Mouse (Mus musculus) heart, postnatal 4 days (tissue): Measurements from ENCODE around the gene Fam120a. TPM values are rescaled to one million over a fixed set of nuclear protein-coding genes. Genes with fewer than 3 reads are reported as not detected.
A peak's percentile ranks its signal among the peaks of the same experiment; 100 is the strongest.

ENCODE experiments used
- DNase-seq: peaks from one replicate; pipeline ENCODE4 v3.0.0; 2021
- total RNA-seq, 2 experiments: library from RNA; stranded (reverse); gene quantifications; 2 replicates each; pipeline ENCODE4 v1.2.3; 2021

Gene Fam120a
- total RNA-seq = 100 to 1,000 TPM; 112 to 118 TPM

GRCm38 (mm10) chr13:48967956-48968749 lies at the start of gene Fam120a:
Gene Fam120a, minus strand, starts transcription at chr13:48968017.
- DNase-seq = peak; percentile 86

- no peak for DNase-seq
Observed at GRCm38 (mm10) chr13:49017375-49017774, 49.6 kb upstream of the Fam120a start.

- DNase-seq = peak; percentile 78
Observed at GRCm38 (mm10) chr13:49016311-49016761, 48.5 kb upstream of the Fam120a start.

GRCm38 (mm10) chr13:49015366-49016306 lies 47.8 kb upstream of the Fam120a start:
- DNase-seq = peak; percentile 28

- DNase-seq = no peak
Observed at GRCm38 (mm10) chr13:49013206-49013794, 45.5 kb upstream of the Fam120a start.

- peak; percentile 15 for DNase-seq
Observed at GRCm38 (mm10) chr13:49001691-49002090, 33.9 kb upstream of the Fam120a start.

GRCm38 (mm10) chr13:48998591-48998990 lies 30.8 kb upstream of the Fam120a start:
- peak; percentile 73 for DNase-seq

- no peak for DNase-seq
Observed at GRCm38 (mm10) chr13:48996731-48997130, 28.9 kb upstream of the Fam120a start.

- DNase-seq = no peak
Observed at GRCm38 (mm10) chr13:48994903-48995302, 27.1 kb upstream of the Fam120a start.

GRCm38 (mm10) chr13:48992914-48993313 lies 25.1 kb upstream of the Fam120a start:
- DNase-seq = no peak

- no peak for DNase-seq
Observed at GRCm38 (mm10) chr13:48990138-48990537, 22.3 kb upstream of the Fam120a start.

- no peak for DNase-seq
Observed at GRCm38 (mm10) chr13:48982482-48983098, 14.8 kb upstream of the Fam120a start.

- no peak for DNase-seq
Observed at GRCm38 (mm10) chr13:48979069-48979468, 11.3 kb upstream of the Fam120a start.

GRCm38 (mm10) chr13:48977858-48978257 lies 10.0 kb upstream of the Fam120a start:
- DNase-seq = no peak

GRCm38 (mm10) chr13:48974699-48975098 lies 6.9 kb upstream of the Fam120a start:
- no peak for DNase-seq

GRCm38 (mm10) chr13:48974266-48974665 lies 6.4 kb upstream of the Fam120a start:
- DNase-seq = no peak

- no peak for DNase-seq
Observed at GRCm38 (mm10) chr13:48973231-48973630, 5.4 kb upstream of the Fam120a start.

GRCm38 (mm10) chr13:48971033-48971432 lies 3.2 kb upstream of the Fam120a start:
- no peak for DNase-seq

GRCm38 (mm10) chr13:48970566-48970965 lies 2.7 kb upstream of the Fam120a start:
- no peak for DNase-seq

GRCm38 (mm10) chr13:48968750-48969088 lies 902 bp upstream of the Fam120a start:
- DNase-seq = no peak

- DNase-seq = peak; percentile 58
Observed at GRCm38 (mm10) chr13:48966851-48967821, 681 bp downstream of the Fam120a start.
